Mouse (Mus musculus) frontal cortex, postnatal 36 days (tissue): ENCODE results near the gene Zfp592.

Source experiments
- DNase-seq, 2 experiments: peaks; one replicate each; pipeline ENCODE4 v3.0.0; 2022; ENCODE audit warnings: low spot score in 2 of 2

Gene Zfp592

DNA sequence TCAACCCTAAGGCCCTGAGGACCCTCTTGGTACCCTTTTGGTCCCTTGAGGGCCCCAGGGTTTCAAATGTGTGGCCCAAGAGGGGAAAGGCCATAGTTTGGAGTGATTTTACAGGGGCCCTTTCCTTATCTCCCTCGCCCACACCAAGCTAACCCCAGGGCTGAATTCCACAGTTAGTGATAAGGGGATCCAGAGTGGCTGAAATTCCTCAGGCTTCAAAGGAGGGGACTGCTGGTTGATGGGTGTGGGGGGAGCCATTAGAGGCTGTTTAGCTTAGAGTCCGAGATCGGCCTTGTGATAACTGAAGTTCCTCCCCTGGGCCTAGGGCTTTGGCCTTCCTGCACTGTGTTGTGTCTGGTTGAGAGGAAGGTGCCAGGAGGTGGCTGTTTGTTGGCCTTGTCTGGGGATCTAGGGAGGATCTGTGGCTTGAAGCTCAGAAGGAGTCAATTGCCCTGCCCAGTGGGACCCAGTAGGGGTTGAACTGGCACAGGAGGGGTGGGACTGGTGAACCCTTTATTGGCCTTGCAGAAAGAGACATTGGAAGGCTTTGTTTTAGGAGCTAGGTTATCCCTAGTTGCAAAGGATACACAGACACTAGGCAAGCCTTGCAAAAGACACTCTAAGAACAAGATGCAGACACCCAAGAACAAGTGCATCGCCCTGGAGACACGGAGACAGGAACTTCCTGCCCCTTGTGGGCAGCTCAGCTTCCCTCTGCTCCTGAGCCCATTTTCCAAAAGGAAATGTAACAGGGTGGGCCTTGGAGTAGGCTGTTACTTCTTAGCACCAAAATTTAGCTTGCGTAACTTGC lies 64.6 kb downstream of the Zfp592 start:
- no peak for DNase-seq

DNA sequence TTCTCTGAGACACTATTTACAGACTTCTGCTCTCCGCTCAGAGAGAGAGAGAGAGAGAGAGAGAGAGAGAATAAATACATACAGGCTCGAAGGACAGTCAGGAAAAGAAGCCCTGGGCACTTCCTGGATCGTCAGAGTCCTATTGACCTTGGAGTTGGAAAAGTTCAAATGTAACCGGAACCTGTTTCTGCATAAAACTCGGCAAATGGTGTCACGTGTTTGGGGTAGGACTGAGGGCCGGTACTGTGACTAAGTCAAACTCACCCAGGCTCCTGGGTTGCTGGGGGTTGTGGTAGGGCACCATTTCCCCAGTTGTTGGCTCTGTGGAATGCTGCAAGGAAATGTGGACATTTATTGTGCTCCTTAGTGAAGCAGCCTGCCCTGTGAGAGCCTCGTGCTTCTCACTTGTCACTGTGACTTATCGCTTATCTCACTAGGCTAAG lies 65.3 kb downstream of the Zfp592 start:
- DNase-seq, result no peak

DNA sequence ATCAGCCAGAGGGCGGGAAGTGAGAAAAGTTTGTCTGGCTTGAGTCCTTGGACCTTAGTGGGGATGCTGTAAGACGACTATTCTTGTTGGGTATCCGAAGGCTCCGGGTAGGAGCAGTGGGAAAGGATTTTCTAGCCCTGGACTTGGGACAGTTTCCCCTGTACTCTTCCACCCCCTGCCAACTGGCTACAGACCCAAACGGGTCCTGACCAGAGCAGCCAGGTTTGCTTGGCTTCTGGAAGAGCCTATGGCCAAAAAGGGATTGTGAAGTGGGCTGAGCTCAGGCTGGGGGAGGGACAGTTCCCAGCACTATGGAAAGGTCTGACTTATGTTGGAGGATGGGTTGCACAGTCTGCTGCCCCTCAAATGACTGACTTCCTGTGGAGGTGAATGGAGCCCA lies 65.9 kb downstream of the Zfp592 start:
- no peak for DNase-seq

DNA sequence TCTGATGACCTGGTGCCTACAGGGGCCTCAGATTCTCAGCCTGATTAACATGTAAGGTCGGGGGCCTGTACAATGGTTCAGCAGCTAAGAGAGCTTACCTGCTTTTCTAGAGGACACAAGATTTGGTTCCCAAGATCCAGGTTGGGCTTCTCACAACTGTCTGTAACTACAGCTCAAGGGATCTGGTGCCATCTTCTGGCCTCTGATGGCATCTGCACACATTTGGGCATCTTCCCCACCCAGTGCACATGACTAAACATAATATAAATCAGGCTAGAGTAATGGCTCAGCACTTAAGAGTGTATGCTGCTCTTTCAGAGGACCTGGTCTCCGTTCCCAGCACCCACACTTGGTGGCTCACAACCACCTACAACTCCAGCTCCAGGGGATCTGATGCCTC lies 67.4 kb downstream of the Zfp592 start:
- DNase-seq, result no peak

DNA sequence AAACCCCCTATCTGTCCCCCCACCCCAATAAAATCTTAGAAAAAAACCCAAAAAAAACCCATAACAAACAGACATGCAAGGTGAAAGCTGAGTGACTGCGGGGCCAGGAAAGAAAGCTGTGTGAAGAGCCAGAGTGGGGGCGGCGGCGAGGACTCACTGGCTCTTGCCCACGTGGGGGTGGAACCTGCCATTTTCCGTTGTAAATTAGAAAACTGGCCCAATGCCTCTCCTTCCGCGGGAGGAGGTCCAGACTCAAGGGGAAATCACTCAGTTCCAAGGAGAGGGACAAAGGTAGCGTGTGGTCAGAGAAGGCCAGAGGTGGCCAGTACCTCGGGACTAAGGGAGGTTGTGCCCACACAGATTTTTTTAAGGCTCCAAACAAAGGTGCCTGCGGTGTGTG lies 68.5 kb downstream of the Zfp592 start:
- peak in 1 of 2 experiments; percentile 22 for DNase-seq

DNA sequence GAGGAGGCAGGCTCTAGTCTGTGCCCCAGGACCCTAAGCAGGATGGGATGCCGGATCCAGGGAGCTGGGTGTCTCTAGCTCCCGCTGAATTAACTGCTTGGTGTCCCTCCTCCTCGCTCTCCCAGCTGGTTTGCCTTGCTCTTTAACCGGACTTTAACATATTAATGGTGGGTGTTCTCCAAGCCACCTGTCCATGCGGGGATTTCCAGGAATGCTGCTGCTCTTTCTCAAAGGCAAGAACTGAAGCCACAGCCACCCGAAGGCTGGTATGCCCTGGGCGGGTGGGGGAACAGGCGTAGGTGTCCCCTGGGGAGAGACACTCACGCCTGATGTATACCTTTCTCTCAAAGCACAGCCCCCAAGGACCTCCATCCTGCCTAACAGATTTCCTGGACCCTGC lies 69.9 kb downstream of the Zfp592 start:
- DNase-seq, result no peak

DNA sequence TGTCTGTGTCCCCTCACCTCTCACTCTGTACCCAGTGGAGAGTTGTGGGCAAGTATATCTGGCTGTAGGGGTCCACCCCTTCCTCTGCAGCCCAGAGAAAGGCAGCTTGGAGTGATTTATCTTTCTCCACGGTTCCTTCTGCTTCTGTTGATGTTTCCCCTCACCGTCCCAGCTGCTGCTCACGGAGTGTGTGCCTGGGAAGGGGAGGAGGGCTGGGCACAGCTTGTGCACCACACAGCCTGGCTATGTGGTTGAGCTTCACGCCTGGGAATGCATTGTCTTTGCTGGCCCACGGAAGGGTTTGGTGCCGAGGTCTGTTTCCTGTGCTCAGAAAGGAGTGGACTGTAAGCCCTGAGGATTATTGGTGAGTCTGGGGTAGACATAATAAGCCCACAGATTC lies 73.2 kb downstream of the Zfp592 start:
- no peak for DNase-seq

DNA sequence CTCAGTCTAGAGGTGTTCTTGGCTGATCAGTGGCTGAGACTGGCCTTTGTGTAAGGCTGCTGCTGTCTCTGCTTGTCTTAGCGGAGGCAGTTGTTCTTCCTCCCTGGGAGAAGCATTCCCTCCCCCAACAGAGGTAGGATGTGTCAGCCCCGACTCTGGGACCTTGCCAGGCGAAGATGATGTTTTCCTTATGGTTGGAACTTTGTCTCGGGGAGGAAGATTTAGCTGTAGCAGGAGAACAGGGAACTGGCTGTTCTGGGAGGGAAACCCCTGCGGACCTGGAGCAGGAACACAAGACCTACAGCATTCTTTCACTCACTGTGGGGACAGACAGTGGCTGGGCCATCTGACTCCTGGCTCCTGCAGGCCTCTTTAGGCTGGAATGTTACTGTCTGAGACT lies 79.0 kb downstream of the Zfp592 start:
- DNase-seq, result peak; percentile 31 to 64

DNA sequence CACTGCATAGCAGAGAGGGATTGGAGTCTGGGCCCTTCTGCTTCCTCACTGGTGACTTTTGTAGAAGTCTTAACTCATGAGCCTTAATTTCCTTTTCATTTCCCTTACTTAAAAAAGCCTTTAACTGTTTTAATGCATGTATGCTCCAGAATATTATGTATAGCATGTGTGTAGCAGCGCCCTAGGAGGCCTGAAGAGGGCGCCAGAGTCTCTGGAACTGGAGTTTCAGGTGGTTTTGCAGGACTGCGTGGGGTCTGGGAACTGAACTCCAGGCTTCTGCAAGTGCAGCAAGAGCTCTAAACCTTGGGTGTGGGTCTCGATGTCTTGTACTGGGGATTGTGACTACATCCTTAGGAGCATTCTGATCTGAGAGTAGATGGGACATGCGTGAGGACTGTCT lies 79.8 kb downstream of the Zfp592 start:
- DNase-seq, result no peak

DNA sequence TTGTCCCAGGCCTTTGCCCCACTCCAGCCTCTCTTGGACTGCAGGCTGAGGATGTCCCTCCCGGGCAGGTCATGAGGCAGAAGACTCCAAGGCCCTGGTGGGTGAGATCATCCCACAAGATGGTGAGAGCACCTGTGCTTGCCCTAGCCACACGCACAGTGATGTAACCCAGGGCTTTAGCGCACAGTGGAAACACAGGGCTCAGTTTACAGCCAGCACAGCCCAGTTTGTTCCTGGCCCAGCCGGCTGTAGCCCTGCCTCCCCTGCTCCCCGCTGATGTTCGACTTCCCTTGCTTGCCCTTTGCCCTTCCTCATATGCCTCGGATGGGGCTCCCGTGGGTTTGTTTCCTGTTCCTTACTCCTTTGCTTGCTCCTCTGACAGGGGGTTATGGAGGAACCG lies 81.1 kb downstream of the Zfp592 start:
- DNase-seq, result no peak

DNA sequence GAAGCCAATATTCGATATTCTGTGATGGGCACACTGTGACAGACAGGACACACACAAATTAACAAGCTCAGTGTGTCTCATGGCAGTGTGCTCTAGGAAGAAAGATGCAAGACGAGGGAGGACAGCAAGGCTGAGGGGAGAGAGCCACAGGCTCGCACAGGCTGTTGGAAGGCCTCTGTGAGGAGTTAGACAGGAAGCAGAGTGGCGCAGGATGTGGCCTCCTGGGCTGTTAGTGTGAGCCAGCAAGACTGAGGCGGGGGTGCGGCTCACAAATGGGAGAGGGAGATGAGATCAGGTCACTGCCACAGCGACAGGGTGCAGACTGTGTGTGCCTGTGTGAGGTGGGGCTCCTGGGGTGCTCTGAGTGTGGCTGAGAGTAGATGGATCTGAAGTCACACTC lies 81.8 kb downstream of the Zfp592 start:
- DNase-seq, result no peak

DNA sequence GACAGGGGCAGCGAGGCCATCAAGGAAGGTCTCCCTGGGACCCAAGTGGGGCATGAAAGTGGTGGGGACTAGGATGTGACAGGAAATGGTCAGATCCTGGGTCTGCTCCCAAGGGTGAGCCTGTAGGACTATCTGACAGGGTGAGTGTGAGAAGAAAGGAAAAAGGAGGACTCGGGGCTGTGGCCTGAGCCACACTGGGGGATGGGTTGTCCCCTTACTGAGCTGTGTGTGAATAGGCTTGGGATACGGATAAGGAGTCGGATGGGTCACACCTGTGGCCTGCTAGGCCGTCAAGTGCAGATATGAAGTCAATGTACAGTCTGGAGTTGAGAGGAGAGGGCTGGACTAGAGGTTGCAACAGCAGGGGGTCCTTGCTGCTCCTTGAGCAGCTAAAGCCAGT lies 82.3 kb downstream of the Zfp592 start:
- no peak for DNase-seq

DNA sequence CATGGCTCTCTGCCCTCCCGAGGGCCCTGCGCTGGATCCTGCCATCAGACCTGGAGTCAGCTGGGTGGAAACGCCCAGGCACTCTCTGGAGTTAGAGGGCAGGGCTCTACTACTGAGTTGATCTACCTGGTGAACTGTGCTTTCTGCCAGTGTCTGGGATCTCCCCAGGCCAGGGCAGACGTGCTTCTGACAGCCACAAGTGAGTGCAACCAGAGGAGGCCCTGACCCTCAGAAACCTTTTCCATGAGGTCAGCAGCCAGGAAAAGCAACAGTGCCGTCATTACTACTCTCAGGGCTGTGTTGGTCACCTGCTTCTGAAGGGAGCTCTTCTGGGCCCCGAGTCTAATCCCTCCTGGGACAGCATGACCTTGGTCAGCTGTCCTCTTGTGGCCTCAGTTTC lies 83.5 kb downstream of the Zfp592 start:
- no peak for DNase-seq

DNA sequence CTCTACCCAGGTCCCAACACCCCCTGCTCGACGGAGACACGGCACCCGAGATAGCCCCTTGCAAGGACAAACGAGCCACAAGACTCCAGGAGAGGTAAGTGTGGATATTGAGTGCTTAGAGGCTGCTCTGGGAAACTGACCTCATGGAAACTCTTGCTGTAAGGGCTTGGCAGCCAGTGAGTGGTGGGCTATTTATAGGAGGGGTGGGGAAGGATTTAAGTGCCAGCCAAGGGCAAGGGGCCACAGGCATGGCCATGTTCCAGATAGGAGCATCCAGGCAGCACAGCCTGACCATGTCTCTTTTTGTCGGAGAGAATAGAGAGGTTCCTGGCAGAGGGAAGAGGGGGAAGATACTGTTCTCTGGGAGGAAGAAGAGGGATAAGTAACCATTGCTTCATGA lies 85.3 kb downstream of the Zfp592 start:
- DNase-seq, result no peak

DNA sequence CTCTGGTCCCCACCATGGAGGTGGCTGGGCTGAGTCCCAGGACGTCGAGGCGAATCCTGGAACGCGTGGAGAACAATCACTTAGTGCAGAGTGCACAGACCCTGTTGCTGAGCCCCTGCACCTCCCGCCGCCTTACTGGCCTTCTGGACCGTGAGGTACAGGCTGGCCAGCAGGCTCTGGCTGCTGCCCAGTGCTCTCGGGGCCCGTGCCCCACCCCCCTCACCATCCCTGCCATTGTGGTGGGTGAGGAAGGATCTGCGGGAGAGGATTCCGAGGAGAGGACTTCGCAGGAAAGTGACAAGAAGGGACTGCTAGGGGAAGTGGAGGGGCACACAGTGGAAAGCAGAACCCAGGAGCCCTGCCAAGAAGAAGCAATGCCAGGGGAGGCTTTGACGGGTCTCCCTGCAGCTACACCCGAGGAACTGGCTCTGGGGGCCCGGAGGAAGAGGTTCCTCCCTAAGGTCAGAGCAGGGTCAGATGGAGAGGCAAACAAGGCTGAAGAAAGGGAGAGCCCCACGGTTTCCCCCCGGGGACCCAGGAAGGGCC lies 100.0 kb downstream of the Zfp592 start:
- DNase-seq, result no peak

DNA sequence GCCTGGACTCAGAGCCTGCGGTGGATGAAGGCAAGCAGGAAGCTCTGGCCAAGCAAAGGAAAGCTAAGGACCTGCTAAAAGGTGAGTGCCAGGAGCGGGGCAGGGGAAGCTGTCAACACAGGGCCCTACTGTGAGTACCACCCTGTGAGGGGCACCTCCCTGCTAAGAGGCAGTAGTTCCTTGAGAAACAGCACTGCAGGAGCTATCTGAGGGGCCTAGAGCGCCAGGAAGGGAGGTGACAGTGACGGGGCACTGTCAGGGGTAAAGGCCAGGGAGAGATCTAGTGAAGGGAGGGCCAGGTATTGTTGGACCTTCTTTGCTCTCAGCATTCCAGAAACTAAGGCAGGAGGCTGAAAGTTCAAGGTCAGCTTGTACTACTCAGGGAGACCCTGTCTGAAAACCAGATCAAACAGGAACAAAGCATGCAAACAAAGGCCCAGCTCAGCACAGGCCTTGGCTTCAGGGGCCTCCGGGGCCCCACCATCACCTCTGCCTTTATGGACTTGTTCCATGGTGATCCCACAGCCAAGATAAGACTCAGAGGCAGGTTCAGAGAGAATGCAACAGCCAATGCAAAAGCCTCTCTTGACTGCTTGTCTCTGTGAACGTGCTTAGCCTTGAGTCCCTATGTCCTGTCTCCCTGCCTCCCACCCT lies 100.8 kb downstream of the Zfp592 start:
- no peak for DNase-seq
